Mouse (Mus musculus): ENCODE results near the gene Pim3. TPM values are rescaled to one million over a fixed set of nuclear protein-coding genes. Genes with fewer than 3 reads are reported as not detected.

Pim3 gene
- polyA plus RNA-seq, 1 experiment = 24.2 TPM

- H3K27ac ChIP-seq (ENCODE audit: insufficient read depth, low read length) = no peak overlapping the region
- H3K4me1 ChIP-seq (ENCODE audit: control insufficient read depth, insufficient read depth, low read length) = peaks cover 5% of the 10 kb centered on the region; the same call in 1 of the 2 replicates
- WGBS = 88% methylated on average over 5 of the region's 5 CpGs
- H3K27me3 ChIP-seq (ENCODE audit: control insufficient read depth, insufficient read depth, low read length) = no peaks in the 10 kb centered on the region
- DNase-seq = no peak
- TF ChIP-seq CTCF (IDR thresholded peaks at IDR 0.05; ENCODE audit: borderline replicate concordance, insufficient read depth, low read depth, low read length) = no peak
- TF ChIP-seq POLR2A (IDR thresholded peaks at IDR 0.05; ENCODE audit: borderline replicate concordance, insufficient read depth, low read length) = no peak
- H3K4me3 ChIP-seq (replicated peaks; ENCODE audit: insufficient read depth, low read depth, low read length) = no peak overlapping the region
These were observed 30.9 kb downstream of the Pim3 start for GRCm38 (mm10) chr15:88892876-88893275.

- 77% methylated on average over 7 of the region's 7 CpGs for WGBS
- DNase-seq = no peak
- Histone ChIP-seq H3K4me3 (replicated peaks; ENCODE audit: insufficient read depth, low read depth, low read length) (no peak overlapping the region), H3K4me1 (ENCODE audit: control insufficient read depth, insufficient read depth, low read length) (peaks cover 5% of the 10 kb centered on the region; the same call in 1 of the 2 replicates), H3K27ac (ENCODE audit: insufficient read depth, low read length) (no peak overlapping the region), H3K27me3 (ENCODE audit: control insufficient read depth, insufficient read depth, low read length) (no peaks in the 10 kb centered on the region)
- TF ChIP-seq CTCF (IDR thresholded peaks at IDR 0.05; ENCODE audit: borderline replicate concordance, insufficient read depth, low read depth, low read length) = no peak
These were observed 33.1 kb downstream of the Pim3 start for GRCm38 (mm10) chr15:88895119-88895518.

GRCm38 (mm10) chr15:88895891-88896290 is 33.9 kb downstream of the Pim3 start:
- no peaks in the 10 kb centered on the region for H3K27me3 ChIP-seq (ENCODE audit: control insufficient read depth, insufficient read depth, low read length)
- no peak overlapping the region for H3K27ac ChIP-seq (ENCODE audit: insufficient read depth, low read length)
- DNase-seq = no peak
- TF ChIP-seq POLR2A (IDR thresholded peaks at IDR 0.05; ENCODE audit: borderline replicate concordance, insufficient read depth, low read length) (no peak), CTCF (IDR thresholded peaks at IDR 0.05; ENCODE audit: borderline replicate concordance, insufficient read depth, low read depth, low read length) (no peak)
- H3K4me3 ChIP-seq (replicated peaks; ENCODE audit: insufficient read depth, low read depth, low read length) = no peak overlapping the region
- WGBS = 91% methylated on average over 6 of the region's 6 CpGs
- peaks cover 5% of the 10 kb centered on the region; the same call in 1 of the 2 replicates for H3K4me1 ChIP-seq (ENCODE audit: control insufficient read depth, insufficient read depth, low read length)

- Histone ChIP-seq H3K27me3 (ENCODE audit: control insufficient read depth, insufficient read depth, low read length) (no peaks in the 10 kb centered on the region), H3K27ac (ENCODE audit: insufficient read depth, low read length) (no peak overlapping the region), H3K4me3 (replicated peaks; ENCODE audit: insufficient read depth, low read depth, low read length) (no peak overlapping the region), H3K4me1 (ENCODE audit: control insufficient read depth, insufficient read depth, low read length) (peaks cover under 1% of the 10 kb centered on the region; the same call in 1 of the 2 replicates)
- WGBS = 80% methylated on average over 10 of the region's 10 CpGs
- TF ChIP-seq CTCF (IDR thresholded peaks at IDR 0.05; ENCODE audit: borderline replicate concordance, insufficient read depth, low read depth, low read length) (no peak), POLR2A (IDR thresholded peaks at IDR 0.05; ENCODE audit: borderline replicate concordance, insufficient read depth, low read length) (no peak)
- no peak for DNase-seq
These were observed 34.5 kb downstream of the Pim3 start for GRCm38 (mm10) chr15:88896341-88896980.

DNA sequence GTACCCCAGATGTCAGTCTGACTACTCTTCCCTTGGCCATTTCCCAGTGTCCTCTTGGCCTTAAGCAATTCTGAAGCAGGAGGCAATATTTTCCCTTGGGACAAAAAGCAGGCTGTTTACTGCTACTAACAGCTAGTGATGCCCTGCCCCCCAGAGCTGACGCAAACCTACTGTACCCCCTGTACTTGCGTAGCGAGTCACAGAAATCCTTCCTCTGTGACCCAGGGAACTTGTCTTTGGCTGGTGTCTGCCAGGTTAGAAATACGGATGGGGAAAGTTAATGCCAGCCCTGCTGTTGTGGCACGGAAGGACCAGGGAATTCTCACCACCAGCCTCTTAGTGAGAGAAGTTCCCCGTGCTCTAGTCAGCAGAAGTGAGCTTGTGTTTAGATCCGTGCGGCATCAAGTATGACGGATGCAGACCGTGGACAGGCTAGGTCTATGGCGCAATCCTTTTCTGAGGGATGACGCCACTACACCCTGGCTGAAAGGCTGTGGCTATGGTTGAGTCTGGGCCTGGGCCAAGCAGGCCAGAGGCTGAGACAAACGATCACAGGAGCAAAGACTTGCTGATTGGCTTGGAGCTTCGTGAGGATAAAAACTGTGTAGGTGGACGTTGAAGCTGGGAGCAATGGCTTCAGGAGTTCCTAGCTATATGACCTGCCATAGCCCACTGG is 40.4 kb downstream of the Pim3 start:
- no peak for DNase-seq
- no peak overlapping the region for H3K4me3 ChIP-seq (replicated peaks; ENCODE audit: insufficient read depth, low read depth, low read length)
- no peaks in the 10 kb centered on the region for H3K27me3 ChIP-seq (ENCODE audit: control insufficient read depth, insufficient read depth, low read length)
- no peaks in the 10 kb centered on the region for H3K4me1 ChIP-seq (ENCODE audit: control insufficient read depth, insufficient read depth, low read length)
- no peak for TF ChIP-seq CTCF (IDR thresholded peaks at IDR 0.05; ENCODE audit: borderline replicate concordance, insufficient read depth, low read depth, low read length)
- TF ChIP-seq POLR2A (IDR thresholded peaks at IDR 0.05; ENCODE audit: borderline replicate concordance, insufficient read depth, low read length) = no peak
- H3K27ac ChIP-seq (ENCODE audit: insufficient read depth, low read length) = no peak overlapping the region
- WGBS = 85% methylated on average over 15 of the region's 15 CpGs

- no peak for TF ChIP-seq POLR2A (IDR thresholded peaks at IDR 0.05; ENCODE audit: borderline replicate concordance, insufficient read depth, low read length)
- no peak for TF ChIP-seq CTCF (IDR thresholded peaks at IDR 0.05; ENCODE audit: borderline replicate concordance, insufficient read depth, low read depth, low read length)
- no peak overlapping the region for H3K4me3 ChIP-seq (replicated peaks; ENCODE audit: insufficient read depth, low read depth, low read length)
- H3K4me1 ChIP-seq (ENCODE audit: control insufficient read depth, insufficient read depth, low read length) = no peaks in the 10 kb centered on the region
- WGBS = 72% methylated on average over 1 of the region's 1 CpGs
- H3K27me3 ChIP-seq (ENCODE audit: control insufficient read depth, insufficient read depth, low read length) = no peaks in the 10 kb centered on the region
- no peak for DNase-seq
- H3K27ac ChIP-seq (ENCODE audit: insufficient read depth, low read length) = no peak overlapping the region
These were observed 41.1 kb downstream of the Pim3 start for GRCm38 (mm10) chr15:88903086-88903485.

DNA sequence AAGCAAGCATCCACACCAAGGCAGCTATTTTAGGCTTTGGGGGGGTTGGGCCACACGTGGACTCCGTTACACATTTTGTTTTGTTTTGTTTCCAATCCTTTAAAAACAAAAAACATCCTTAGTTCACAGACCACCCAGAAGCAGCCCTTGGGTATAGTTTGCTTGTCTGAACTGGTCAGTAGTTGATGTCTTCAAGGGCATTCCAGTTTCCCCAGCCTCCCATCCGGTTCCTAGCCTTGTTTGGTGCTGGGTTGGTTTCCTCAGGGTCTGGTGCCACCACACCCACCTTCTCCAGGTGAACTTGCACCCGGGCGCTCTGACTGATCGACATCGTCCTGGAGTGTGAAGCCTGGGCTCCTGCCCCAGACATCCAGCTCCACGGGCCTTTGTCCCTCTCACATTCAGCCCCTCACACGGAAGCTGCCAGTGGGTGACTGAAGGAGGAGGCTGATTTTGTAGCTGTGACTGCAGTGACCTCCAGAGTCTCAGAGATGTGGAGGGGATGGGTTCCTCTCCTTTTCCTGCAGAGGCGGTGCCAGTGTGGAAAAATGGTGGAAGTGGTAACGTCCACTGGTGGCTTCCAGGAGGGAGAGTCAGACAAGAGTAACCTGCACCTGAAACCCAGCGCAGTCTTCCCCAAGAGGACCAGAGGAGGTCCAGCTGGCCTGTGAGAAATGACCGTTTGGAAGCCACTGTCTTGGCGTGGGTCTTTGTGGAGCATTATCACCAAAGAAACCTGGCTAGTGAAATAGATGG is 42.2 kb downstream of the Pim3 start:
- Histone ChIP-seq H3K4me3 (replicated peaks; ENCODE audit: insufficient read depth, low read depth, low read length) (no peak overlapping the region), H3K27me3 (ENCODE audit: control insufficient read depth, insufficient read depth, low read length) (no peaks in the 10 kb centered on the region), H3K4me1 (ENCODE audit: control insufficient read depth, insufficient read depth, low read length) (no peaks in the 10 kb centered on the region), H3K27ac (ENCODE audit: insufficient read depth, low read length) (no peak overlapping the region)
- DNase-seq = no peak
- WGBS = 85% methylated on average over 14 of the region's 14 CpGs
- no peak for TF ChIP-seq POLR2A (IDR thresholded peaks at IDR 0.05; ENCODE audit: borderline replicate concordance, insufficient read depth, low read length)
- TF ChIP-seq CTCF (IDR thresholded peaks at IDR 0.05; ENCODE audit: borderline replicate concordance, insufficient read depth, low read depth, low read length) = no peak

Measured in cerebellum, adult 2 months (tissue).